Mouse (Mus musculus) monocyte, adult 5-6 weeks (primary cell): ENCODE results near the gene Gpr89. TPM values are rescaled to one million over a fixed set of nuclear protein-coding genes. Genes with fewer than 3 reads are reported as not detected.

Experiments
- ATAC-seq: fragments of 153-309, 156-312 bp; replicated peaks from 2 replicates; pipeline ENCODE4 v1.8.0; 2017; ENCODE audit warnings: mild to moderate bottlenecking; ENCODE audit not compliant: low TSS enrichment, insufficient number of reproducible peaks, severe bottlenecking, poor library complexity, low FRiP score
- total RNA-seq: library from RNA; stranded (forward); fragments of 200-1000, 200-491, 200-594 nt; gene quantifications from 3 replicates; pipeline ENCODE4 v1.2.3, GENCODE M21; 2017

Gene Gpr89
- total RNA-seq, result 3.7 to 12.8 TPM (median 10.0 TPM) in 3 replicates

DNA sequence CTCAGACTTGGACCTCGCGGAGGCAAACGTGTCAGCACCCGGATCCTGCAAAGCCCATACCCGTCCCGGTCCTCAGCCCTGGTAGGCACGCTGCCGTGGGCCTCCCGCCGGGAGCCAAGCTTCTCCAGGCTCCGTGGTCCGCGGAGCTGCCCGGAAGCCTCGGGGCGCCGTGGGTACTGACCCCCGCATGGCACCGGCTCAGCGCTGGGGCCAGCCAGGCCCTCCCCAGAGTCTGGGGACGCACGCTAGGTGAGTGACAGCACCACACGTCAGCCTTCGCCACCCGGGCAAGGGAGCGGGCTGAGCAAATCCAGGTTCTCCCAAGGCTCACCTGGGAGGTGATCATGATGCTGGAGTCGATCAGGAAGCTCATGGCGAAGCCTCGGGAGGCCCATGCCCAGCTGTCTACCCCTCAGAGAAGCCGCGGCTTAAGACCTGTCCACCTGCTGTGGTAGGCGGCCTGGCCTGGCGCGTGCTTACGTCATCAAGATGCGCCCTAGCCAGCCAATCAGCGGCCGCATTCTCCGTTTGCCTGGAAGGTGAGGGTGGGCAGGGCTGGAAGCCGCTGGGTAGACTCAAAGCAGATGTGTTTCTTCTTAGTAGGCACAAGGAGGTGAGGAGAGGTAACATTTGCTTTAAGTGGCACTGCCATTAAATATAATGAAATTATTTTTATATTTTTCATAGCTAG is at the start of gene Gpr89:
Gpr89 (minus strand) TSS at position 496 of the 691 bp plus-strand sequence.
- peak; percentile 96 for ATAC-seq

DNA sequence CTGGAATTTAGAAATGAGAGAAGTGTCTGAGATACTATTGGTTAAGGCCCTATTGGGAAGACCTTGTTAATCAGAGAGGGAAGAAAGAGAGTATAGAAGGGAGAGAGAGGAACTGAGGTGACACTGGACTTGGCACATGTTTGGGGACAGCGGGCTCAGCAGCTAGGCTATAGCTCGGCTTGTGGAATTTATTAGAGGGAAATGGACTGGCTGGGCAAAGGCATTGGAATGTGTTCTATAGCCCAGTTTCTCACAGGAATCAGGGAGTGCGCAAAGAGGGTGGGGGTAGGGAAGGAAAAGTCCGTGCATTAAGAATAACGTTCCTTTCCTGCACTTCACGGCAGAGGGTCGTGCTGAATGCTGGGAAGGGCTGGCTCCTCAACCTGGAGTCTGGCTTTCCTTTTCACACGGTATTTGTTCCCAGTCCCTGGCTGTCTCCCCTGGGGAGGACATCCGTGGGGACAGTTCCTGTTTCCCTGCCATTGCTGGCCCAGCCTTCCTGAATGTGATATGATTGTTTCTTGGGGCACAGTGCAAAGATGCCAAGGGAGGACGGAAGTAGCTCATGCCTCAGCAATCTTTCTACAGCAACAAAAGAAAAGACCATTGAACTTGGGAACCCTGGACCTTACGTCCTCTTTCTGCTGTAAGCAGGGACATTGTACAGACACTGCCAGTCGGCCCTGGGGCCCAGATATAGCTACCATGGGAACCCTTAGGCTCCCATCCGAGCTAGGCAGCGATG is 48.5 kb upstream of the Gpr89 start:
- no peak for ATAC-seq

DNA sequence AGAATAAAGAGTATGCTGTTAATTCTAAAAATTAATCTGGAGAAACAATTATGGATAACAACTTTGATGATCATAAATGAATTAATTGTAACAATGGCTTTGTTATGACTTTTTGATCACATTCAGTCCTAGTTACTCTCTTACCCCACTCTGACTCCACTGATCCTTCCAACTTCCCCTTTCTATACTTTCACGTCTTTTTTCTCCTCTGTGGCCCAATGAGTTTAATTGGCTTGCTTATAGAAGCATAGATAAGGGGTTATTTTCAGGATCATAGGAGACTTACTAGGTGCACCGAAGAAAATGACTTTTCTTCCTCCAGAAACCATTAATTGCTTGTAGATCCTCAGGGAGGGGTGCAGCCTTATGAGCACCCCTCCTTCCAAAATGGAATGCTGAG is 37.6 kb upstream of the Gpr89 start:
- ATAC-seq, result no peak

DNA sequence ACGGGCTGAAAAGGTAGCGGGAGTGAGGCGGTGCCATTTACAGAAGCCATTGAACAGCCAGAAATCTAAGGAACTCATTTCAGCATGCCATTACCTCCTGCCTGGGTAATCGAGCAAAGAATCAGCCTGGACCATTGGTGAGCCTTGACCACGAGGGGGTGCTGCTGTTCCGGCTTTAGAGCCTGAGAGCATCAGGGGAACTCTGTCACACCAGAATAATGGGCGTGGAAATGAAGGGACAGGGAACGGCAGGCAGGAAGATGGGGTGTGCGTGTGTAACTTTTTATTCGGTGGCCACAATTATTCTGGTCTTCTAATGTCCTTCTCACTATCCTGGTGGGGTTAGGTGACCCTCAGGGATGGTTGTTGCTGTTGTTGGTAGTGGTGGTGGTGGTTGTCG is 33.6 kb upstream of the Gpr89 start:
- peak; percentile 52; the same call in 1 of the 2 replicates for ATAC-seq

DNA sequence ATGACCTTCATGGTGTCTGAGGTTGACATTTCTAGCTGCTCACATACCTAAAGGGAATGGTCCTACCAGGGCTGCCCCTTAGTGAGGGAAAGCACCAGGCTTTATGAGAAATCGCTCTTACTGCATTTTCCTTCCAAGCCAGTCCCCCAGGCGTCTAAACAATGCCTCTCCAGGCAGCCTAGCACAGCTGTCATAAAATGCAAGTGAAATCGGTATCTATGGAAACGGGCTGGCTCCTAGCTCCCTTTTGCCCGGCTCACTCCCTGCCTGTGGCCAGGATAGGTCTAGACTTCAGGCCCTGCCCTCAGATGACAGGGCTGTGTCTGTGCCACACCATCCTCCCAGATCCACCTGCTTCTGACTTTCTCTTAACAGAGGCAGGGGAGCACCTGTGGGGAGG is 32.5 kb upstream of the Gpr89 start:
- no peak for ATAC-seq

DNA sequence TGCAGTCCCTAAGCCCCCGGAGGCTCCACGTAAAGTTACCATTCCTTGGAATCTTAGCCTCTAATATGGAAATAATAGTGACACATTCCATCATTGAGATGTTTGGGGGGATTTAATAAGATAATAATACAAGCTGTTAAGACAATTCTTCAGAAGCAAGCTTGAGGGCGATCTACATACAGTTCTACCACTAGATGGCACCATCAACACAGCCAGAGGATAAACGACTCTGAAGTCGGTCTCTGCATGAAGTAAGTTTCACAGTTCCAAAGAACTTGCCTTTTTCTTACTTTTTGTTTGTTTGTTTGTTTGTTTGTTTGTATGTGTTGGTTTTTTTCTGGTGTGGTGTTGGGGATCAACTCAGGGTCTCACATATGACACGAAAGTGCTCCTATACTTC is 31.1 kb upstream of the Gpr89 start:
- no peak; the same call in 1 of the 2 replicates for ATAC-seq

DNA sequence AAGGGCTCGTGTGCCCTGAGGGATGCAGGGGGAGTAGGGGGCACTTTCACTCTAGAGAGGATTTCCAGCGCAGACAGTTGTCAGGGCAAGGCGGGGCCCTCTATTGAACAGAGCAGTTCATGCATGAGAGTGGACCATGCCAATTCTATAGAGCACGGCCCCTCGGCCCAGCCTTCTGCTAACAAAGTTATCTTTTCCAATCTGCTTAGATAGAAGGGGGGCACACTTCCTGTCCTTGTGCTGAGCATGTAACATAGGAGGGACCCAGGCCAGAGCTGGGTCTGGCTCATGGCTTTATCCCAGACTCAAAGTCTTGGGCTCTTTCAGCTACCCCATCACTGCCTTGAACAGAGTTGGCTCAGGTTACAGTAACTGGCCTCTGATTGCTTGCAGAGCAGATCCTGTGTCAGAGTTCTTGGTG is 26.1 kb upstream of the Gpr89 start:
- no peak for ATAC-seq

DNA sequence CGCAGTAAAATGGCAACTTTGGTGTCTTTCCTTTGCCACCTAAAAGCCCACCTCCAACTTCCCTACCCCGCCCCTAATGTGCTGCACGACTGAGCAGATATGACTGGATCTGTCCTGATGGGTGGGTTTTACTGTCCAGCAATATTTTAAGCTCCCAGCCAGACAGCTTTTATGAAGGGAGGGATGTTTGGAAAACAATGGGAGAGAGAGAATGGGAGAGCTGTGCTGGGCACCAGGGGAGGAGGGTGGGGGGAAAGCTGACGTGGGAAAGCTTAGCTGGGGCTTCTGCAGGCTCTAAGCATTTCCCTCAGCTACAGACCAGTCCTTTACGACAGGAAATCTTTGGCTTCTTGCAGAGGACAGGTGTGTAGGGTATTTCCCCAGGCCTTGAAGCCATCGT is 20.8 kb upstream of the Gpr89 start, which contains the start of gene Gja8:
Gja8 (minus strand) TSS at position 101 of the 400 bp plus-strand sequence.
- ATAC-seq, result no peak

DNA sequence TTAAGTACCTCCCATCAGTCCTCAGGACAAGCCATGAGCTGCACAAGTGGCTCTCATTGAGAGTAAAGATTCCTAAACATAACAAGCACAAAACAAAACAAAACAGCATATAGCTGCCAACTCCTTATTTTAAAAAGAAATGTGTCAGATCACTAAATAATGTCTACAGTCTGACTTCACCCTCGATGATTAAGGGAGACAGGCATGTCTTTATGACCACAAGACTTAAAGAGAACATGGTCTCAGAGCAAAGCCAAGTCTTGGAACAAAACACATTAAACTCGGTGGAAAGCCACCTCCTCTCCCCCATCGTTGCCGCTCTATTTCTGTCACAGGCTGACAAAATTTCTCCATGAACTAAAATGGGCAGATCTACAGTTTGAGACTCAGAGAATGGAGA is 19.5 kb upstream of the Gpr89 start:
- no peak for ATAC-seq

DNA sequence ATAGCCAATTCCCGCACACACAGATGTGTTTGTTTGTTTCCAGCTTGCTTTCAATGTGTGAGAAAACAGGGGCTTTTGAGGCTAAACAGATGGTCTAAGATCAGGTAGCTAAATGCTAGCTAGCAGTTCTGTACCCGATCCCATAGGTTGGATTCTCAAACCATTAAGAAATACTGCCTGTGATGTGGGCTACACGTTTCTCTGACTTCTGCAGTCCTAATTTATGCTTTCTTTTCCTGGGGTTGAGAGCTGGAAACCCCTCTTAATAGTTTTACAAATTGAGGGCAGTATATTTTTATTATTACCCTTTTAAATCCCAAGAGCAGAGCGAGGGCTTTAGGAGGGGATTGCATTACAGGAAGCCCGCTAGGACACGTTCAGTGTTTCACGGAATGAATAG is 15.8 kb upstream of the Gpr89 start:
- ATAC-seq, result no peak

DNA sequence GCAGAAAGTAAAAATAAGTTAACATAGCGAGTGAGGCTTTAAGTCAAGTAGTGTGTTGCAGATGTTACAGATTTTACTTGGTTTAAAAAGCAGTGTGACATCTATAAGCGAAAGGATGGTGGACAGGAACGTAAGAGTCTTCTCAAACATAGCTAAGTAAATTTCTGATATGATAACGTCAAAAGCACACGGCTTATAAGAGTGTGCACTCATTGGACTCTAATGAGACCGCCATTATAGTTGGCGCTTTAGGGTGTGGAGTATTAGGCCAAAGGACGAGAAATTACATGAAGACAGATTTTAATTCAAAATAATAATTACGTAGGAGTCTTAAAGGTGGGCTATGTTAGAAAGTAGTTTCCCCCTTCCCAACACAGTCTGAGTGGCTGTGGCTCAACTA is 446 bp upstream of the Gpr89 start:
- no peak for ATAC-seq

DNA sequence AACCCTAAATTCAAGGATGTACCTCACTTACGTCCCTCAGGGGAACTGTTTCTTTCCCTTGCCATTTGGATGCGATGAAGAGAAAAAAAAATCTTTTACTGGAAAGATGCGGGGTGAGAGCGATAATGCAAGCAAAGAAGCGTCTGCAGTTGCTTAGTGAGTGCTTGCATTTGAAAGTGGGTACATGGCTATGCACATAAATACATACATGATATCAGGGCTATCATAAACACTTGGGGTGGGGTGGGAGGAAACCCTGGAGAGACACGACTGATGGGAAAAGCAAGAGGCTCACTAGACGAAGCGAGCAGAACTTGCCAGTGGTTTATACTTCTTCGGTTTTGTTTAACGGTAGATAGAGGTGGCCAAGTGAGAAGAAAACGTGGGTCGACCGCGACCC is 753 bp downstream of the Gpr89 start, which contains the start of gene Gja5:
Gja5 (plus strand) TSS at position 301 of the 400 bp plus-strand sequence.
- no peak for ATAC-seq

DNA sequence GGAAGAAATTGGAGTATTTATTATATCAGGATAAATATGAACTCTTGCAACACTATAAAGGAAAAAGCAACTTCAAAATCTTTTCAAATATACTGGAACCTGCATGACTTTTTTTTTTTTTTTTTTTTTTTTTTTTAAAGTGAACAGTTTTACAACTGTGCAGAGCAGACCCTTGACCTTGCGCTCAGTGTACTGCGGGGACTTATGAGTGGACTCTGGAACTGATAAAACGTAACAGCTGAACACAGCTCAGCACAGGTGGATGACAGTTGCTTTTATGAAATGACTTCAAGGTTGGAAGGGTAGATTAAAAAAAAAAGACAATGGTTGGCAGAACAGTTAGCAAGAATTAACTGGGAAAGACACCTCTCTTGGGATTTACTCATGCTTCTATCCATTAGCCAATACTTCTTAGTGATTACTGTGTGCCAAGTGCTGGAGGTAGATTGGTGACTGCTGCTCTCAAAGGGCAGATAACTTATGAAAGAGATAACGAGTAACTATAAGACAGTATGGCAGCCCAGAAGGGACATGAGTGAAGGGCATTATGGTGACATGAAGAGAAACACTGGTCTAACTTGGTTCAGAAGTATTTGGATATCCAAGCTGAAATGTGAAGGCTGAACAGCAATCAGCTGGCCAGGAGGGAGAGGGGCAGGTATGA is 2.7 kb downstream of the Gpr89 start:
- ATAC-seq, result no peak

DNA sequence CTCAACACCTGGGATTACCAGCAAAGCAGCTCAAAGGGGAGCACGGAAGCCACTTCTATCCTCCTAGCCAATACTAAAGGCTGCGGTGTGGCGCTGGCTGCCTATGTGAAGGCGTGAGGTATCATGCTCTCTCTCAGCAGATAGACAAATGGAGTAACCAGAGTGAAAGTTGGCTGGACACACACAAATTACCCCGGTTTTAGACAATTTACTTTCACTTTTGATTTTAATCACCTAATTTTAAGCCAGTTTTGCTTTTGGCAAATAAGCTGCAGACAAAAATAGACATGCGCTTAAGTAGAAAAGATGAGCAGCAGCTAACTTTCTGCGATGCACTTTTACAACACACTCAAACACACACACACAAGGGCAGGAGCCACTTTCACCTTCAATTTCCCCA is 21.5 kb downstream of the Gpr89 start:
- no peak for ATAC-seq

DNA sequence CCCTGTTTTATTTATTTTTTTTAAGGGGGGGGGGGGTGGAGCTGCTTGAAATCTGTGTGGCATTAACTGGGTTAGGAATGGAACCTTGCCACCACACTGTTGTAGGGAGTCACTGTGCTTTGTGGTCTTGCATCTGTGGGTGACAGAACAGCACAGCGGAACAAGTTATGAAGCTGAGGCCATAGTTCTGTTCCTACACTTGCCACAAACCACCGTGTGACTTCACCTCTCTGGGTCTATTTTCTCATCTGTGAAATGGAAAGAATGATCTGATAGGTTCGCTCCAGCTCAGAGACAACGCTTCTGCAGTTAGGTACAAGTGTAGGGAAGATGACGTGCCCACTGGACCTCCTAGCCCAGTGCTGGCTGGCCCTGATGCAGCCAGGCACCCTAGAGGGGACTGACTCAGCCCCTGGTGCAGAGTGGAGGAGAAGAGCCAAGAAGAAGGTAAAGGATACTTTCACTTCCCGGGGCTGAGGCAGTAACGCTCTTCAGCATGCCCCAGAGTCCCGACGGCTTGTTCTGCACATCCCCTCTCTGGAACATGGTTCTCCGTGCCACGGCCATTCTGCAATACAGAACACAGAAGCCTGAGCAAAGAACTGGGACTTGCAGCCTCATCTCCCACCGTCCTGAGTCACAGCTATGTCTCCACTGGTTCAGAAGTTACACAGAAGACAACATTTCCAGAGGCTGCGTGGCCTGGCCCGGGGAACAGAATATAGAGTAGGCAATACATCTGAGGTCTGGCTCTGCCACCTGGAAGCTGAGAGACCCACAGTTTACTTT is 22.9 kb downstream of the Gpr89 start:
- no peak for ATAC-seq

DNA sequence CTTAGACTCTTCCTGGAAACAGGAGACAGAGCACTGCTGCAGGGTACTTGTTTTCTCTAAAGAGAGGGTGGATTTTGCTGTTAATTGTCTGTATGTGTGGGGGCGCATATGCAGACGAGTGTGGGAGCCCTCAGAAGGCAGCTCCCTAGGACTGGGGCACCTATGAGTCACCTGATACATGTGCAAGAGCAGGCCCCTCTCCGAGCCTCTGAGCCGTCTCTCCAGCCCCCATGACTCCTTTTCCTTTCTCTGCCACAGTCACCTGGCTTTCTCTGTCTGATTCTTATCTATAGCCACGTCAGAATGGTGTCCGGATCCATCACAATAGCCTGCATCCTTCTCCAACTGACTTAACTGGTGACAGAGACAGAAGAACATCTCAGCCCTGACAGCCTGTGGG is 23.6 kb downstream of the Gpr89 start:
- ATAC-seq, result no peak

DNA sequence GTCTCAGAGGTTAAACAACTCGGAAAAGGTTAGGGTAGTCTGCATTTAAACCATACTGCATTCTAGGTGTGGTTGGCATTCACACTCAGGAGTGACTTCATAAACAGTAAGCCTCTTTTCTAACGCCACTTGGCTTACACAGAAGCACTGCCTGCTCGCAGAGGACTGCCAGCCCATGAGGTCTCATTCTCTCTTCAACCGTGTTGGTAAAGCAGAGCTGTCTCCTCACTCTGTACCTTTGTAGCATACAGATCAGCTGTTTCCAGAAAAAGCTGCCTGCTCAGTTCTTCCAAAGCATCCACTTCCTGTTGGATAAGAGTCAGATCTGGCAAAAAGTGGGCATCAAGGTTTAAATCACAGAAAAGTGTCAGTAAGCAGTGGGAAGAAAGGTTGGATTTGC is 24.8 kb downstream of the Gpr89 start:
- ATAC-seq, result no peak

DNA sequence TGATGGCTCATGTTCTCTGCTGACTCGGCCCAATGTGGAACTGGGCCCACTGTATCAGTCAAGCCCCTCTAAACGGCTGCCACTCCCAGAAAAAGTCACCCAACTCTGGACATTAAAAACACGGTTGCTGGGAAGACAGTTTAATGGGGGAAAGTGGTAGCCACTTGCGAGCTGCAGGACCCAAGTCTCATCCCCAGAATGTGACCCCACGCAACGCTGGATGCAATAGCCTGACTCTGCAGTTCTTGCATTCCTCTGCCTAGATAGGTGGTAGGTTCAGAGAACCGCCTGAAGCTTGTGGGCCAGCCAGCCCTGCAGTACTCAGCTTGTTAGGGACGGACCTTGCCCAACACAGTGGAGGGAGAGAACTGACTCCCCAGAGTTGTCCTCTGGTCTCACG is 25.6 kb downstream of the Gpr89 start:
- ATAC-seq, result no peak
